Mouse (Mus musculus) gastrocnemius, postnatal 10 days (tissue): ENCODE results near the gene Vmn1r93. TPM values are rescaled to one million over a fixed set of nuclear protein-coding genes. Genes with fewer than 3 reads are reported as not detected.
"Not testable (repeated sequence)": the region's sequence is repeated elsewhere in the genome, so short reads cannot be mapped to it uniquely, and the experiment has no call there.

ENCODE experiments used
- DNase-seq: peaks from one replicate; pipeline ENCODE4 v3.0.0; 2021; ENCODE audit warnings: mixed read lengths
- long read RNA-seq, 2 experiments: library from polyadenylated mRNA; stranded (forward); transcript quantifications; one replicate each; pipeline ENCODE4 v2.0.0; 2021
- total RNA-seq, 2 experiments: library from RNA; stranded (reverse); gene quantifications; 2 replicates each; pipeline ENCODE4 v1.2.3; 2021

Gene Vmn1r93
- not detected for total RNA-seq
- long read RNA-seq, experiment 1 = 0 reads
- long read RNA-seq, experiment 2 = 0 reads

DNA sequence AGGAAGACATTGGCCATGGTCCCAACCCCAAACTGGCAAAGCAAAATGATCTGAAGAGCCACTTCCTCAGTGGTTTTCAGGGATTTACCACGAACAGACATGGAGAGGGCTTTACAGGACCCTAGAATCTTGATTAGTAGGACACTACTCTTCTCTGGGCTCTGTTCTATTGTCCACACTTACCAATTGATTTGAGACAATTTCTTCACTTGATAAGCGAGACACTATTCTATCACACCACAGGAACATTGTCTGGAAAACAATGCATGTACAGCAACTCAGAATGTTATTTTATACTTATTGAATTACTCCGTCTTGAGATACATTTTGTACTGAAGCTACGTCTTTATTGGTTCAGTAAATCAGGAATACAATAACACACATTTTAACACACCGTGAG is at the start of gene Vmn1r93:
TSS of gene Vmn1r93 (minus strand) at position 101 of the 400 bp plus-strand sequence.
- not testable (repeated sequence) for DNase-seq

DNA sequence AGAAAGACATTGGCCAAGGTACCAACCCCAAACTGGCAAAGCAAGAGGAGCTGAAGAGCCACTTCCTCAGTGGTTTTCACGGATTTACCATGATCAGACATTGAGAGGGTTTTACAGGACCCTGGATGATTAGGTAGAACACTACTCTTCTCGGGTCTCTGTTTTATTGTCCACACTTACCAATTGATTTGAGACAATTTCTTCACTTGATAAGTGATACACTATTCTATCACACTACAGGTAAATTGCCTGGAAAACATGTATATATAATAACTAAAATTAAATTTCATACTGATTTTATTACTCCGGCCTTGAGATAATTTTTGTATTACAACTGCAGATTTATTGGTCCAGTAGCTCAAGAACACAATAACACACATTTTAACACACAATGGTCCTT is 29.4 kb upstream of the Vmn1r93 start, which contains the start of gene Vmn1r94:
TSS of gene Vmn1r94 (minus strand) at position 101 of the 400 bp plus-strand sequence.
- DNase-seq = not testable (repeated sequence)

DNA sequence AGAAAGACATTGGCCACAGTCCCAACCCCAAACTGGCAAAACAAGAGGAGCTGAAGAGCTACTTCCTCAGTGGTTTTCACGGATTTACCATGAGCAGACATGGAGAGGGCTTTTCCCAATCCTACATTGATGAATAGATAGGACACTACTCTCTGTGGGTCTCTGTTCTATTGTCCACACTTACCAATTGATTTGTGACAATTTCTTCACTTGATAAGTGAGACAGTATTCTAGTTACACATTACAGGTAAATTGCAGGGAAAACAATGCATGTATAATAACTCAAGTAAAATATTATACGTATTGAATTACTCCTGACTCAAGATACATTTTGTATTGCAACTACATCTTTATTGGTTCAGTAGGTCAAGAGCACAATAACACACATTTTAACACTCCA is 16.4 kb downstream of the Vmn1r93 start, which contains the start of gene Gm16442:
TSS of gene Gm16442 (minus strand) at position 101 of the 400 bp plus-strand sequence.
- DNase-seq = not testable (repeated sequence)

DNA sequence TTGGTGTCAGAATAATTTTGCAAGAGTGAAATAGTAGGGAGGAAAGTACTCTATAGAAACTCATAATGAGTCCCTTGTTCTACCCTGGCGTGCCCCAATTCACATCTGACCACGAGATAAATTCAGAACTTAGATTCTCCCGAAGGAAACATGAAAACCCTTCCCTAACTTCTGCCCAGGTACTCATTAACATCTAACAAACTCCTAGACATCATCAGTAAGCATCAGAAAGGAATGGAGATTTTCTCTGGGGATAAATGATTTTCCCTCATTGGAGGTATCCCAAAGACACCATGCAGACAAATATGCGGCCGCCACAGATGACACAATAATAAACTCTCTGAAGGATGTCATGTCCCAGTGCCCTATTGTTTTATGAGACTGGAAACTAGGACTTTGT is 39.5 kb downstream of the Vmn1r93 start, which contains the start of gene Vmn1r91:
TSS of gene Vmn1r91 (plus strand) at position 301 of the 400 bp plus-strand sequence.
- not testable (repeated sequence) for DNase-seq

Other genes with a start within 250 kb of the Vmn1r93 start
- 10 to 100 TPM; 10.7 to 15.3 TPM for gene Pvr, start 217.9 kb downstream of the Vmn1r93 start, total RNA-seq
- not detected for gene Igsf23, start 188.3 kb downstream of the Vmn1r93 start, total RNA-seq
- not detected for gene Ceacam20, start 173.7 kb downstream of the Vmn1r93 start, total RNA-seq
- not detected for gene Nlrp9b, start 147.6 kb downstream of the Vmn1r93 start, total RNA-seq
- gene Vmn1r91, start 39.4 kb downstream of the Vmn1r93 start, total RNA-seq = not detected
- gene Gm16442, start 16.5 kb downstream of the Vmn1r93 start, total RNA-seq = not detected
- not detected for gene Vmn1r94, start 29.3 kb upstream of the Vmn1r93 start, total RNA-seq
- gene Vmn1r95, start 54.6 kb upstream of the Vmn1r93 start, total RNA-seq = not detected
- gene Gm6164, start 66.5 kb upstream of the Vmn1r93 start, total RNA-seq = not detected
- gene Gm4498, start 94.7 kb upstream of the Vmn1r93 start, total RNA-seq = not detected
- not detected for gene Gm5890, start 123.7 kb upstream of the Vmn1r93 start, total RNA-seq
- gene Gm4133, start 195.0 kb upstream of the Vmn1r93 start, total RNA-seq = not detected
- gene Gm5728, start 236.3 kb upstream of the Vmn1r93 start, total RNA-seq = not detected